9 mouse cellular contexts compared by ENCODE assay signal in genomic region chr9:47439506-47439905, GRCm38 (mm10).
A peak's percentile ranks its signal among the peaks of the same experiment; 100 is the strongest.
DNase-seq lines count a peak whose midpoint lies in the region; ATAC-seq lines count a peak whose summit lies in the region.
"Had no signal": no experiment of that assay in that cellular context is flagged by ENCODE, and none has a peak within 500 bp of the region (broad histone marks: within the 10 kb centered on the region; RNA-seq: fewer than 3 reads in every experiment).

No protein-coding gene starts in this region.

- 14% methylated on average over 11 of the region's 11 CpGs for WGBS in kidney, embryonic 14.5 days
- 26% methylated on average over 11 of the region's 11 CpGs for WGBS in embryonic facial prominence, embryonic 10.5 days
- 32% methylated on average over 11 of the region's 11 CpGs for WGBS in hindbrain, embryonic 11.5 days
- WGBS in midbrain, embryonic 13.5 days: 26% methylated on average over 11 of the region's 11 CpGs

- no peaks in the 10 kb centered on the region for H3K36me3 ChIP-seq in kidney, embryonic 14.5 days (ENCODE audit: control insufficient read depth, insufficient read depth, low read length)
- H3K36me3 ChIP-seq in embryonic facial prominence, embryonic 10.5 days (replicated peaks): no peaks in the 10 kb centered on the region
- H3K36me3 ChIP-seq in hindbrain, embryonic 11.5 days (ENCODE audit: control insufficient read depth, insufficient read depth, low read length): no peaks in the 10 kb centered on the region
- no peaks in the 10 kb centered on the region for H3K36me3 ChIP-seq in midbrain, embryonic 13.5 days

- peak overlapping the region; percentile 23 for H3K4me3 ChIP-seq in kidney, embryonic 14.5 days (ENCODE audit: low read length)
- H3K4me3 ChIP-seq in embryonic facial prominence, embryonic 10.5 days: peak overlapping the region; percentile 43
- H3K4me3 ChIP-seq in hindbrain, embryonic 11.5 days (ENCODE audit: low read depth, low read length): peak overlapping the region; percentile 4; the same call in 1 of the 2 replicates
- peak overlapping the region; percentile 24 for H3K4me3 ChIP-seq in midbrain, embryonic 13.5 days (replicated peaks)

- no peak for ATAC-seq in kidney, embryonic 14.5 days (ENCODE audit: low FRiP score, low TSS enrichment)
- ATAC-seq in hindbrain, embryonic 11.5 days (ENCODE audit: low FRiP score): no peak
- peak; percentile 60; the same call in 1 of the 2 replicates for ATAC-seq in midbrain, embryonic 13.5 days
- ATAC-seq: Patski had no signal

- H3K9ac ChIP-seq in kidney, embryonic 14.5 days (ENCODE audit: low read depth, low read length): no peak overlapping the region
- no peak overlapping the region for H3K9ac ChIP-seq in hindbrain, embryonic 11.5 days (ENCODE audit: low read depth, low read length)
- 0 out of 2 replicates have a peak overlapping the region, but pooled peaks have one; percentile 10 for H3K9ac ChIP-seq in midbrain, embryonic 13.5 days (replicated peaks)

- H3K27ac ChIP-seq in kidney, embryonic 14.5 days (ENCODE audit: low read depth, low read length): no peak overlapping the region
- peak overlapping the region; percentile 44; the same call in 1 of the 2 replicates for H3K27ac ChIP-seq in embryonic facial prominence, embryonic 10.5 days (replicated peaks)
- H3K27ac ChIP-seq in hindbrain, embryonic 11.5 days (ENCODE audit: low read depth, low read length): no peak overlapping the region
- H3K27ac ChIP-seq in midbrain, embryonic 13.5 days: peak overlapping the region; percentile 57

- H3K9me3 ChIP-seq in kidney, embryonic 14.5 days (ENCODE audit: control insufficient read depth, low read length): no peaks in the 10 kb centered on the region
- no peaks in the 10 kb centered on the region for H3K9me3 ChIP-seq in embryonic facial prominence, embryonic 10.5 days
- H3K9me3 ChIP-seq in hindbrain, embryonic 11.5 days (ENCODE audit: control insufficient read depth, low read length): no peaks in the 10 kb centered on the region
- no peaks in the 10 kb centered on the region for H3K9me3 ChIP-seq in midbrain, embryonic 13.5 days

- no peaks in the 10 kb centered on the region for H3K27me3 ChIP-seq in kidney, embryonic 14.5 days (ENCODE audit: control insufficient read depth, insufficient read depth, low read length)
- H3K27me3 ChIP-seq in embryonic facial prominence, embryonic 10.5 days (replicated peaks; ENCODE audit: low read depth, poor library complexity, severe bottlenecking): peaks cover 38% of the 10 kb centered on the region
- no peaks in the 10 kb centered on the region for H3K27me3 ChIP-seq in hindbrain, embryonic 11.5 days (ENCODE audit: control insufficient read depth, insufficient read depth, low read length)
- H3K27me3 ChIP-seq in midbrain, embryonic 13.5 days: peaks cover 3% of the 10 kb centered on the region; the same call in 1 of the 2 replicates
- H3K27me3 ChIP-seq: Patski had no signal

- peak overlapping the region; percentile 48 for H3K4me2 ChIP-seq in kidney, embryonic 14.5 days (replicated peaks; ENCODE audit: low read depth, low read length)
- H3K4me2 ChIP-seq in hindbrain, embryonic 11.5 days (replicated peaks; ENCODE audit: low read depth, low read length): no peak overlapping the region; the same call in 1 of the 2 replicates
- H3K4me2 ChIP-seq in midbrain, embryonic 13.5 days (replicated peaks): peak overlapping the region; percentile 48

- H3K4me1 ChIP-seq in kidney, embryonic 14.5 days (ENCODE audit: control insufficient read depth, insufficient read depth, low read length): peaks cover 11% of the 10 kb centered on the region
- peaks cover 32% of the 10 kb centered on the region for H3K4me1 ChIP-seq in embryonic facial prominence, embryonic 10.5 days
- H3K4me1 ChIP-seq in hindbrain, embryonic 11.5 days (replicated peaks; ENCODE audit: control insufficient read depth, insufficient read depth, low read length): no peaks in the 10 kb centered on the region
- peaks cover 14% of the 10 kb centered on the region for H3K4me1 ChIP-seq in midbrain, embryonic 13.5 days (replicated peaks)

- DNase-seq in kidney, adult 18-20 months: no peak
- no peak for DNase-seq in embryonic facial prominence, embryonic 10.5 days (ENCODE audit: low spot score)
- DNase-seq in hindbrain, embryonic 11.5 days (ENCODE audit: low spot score): peak; percentile 26
- DNase-seq in natural killer cell, adult 2 months (ENCODE audit: low spot score in 2 of 2): no peak
- DNase-seq in right cerebral cortex, adult 18-20 months: no peak
- no peak for DNase-seq in lung, postnatal 25 days (ENCODE audit: low spot score)

Comparison
In these comparisons a context has a peak if more than half of its experiments do, and no peak if none do; other contexts are left out.
1. H3K27ac ChIP-seq: peak in embryonic facial prominence, embryonic 10.5 days (single experiment) and midbrain, embryonic 13.5 days (single experiment); none in kidney, embryonic 14.5 days (single experiment) and hindbrain, embryonic 11.5 days (single experiment).
2. Peak in every context shown above with its lines, with median percentiles within 50 percentile points of each other: H3K4me3 ChIP-seq.